Mouse (Mus musculus) right cerebral cortex, postnatal 4 days (tissue): ENCODE data around the gene Efl1.

ENCODE experiments used
- DNase-seq: peaks from one replicate; pipeline ENCODE4 v3.0.0-alpha.2; 2022

Efl1 gene

GRCm38 (mm10) chr7:82820661-82821060 lies 172.2 kb downstream of the Efl1 start:
- no peak for DNase-seq

GRCm38 (mm10) chr7:82821501-82821900 lies 173.1 kb downstream of the Efl1 start:
- DNase-seq = no peak

DNA sequence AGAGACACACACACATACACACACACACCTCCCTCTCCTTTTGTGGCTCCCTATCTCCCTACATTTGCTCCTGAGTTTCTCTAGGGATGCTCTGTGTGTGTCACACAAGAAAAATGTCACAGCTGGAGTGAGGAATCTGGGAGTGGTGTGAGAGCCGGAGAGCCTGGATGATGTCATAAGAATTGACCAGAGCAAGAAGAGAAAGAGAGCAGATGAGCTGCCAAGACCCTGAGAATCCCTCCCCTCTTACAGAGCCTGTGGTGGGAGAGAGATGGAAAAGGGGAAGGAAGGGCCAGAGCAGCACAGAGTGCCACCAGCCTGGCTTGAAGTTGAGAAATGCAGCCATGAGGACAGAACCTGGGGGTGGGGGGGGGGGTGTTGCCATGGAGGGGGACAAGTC lies 174.1 kb downstream of the Efl1 start:
- DNase-seq = no peak
